Mouse (Mus musculus): ENCODE data around the gene Ptpro. TPM values are rescaled to one million over a fixed set of nuclear protein-coding genes. Genes with fewer than 3 reads are reported as not detected.

Gene Ptpro
- polyA plus RNA-seq, 2 experiments, result 0.40 to 0.55 TPM

- DNase-seq (ENCODE audit: low read depth in 3 of 3, low spot score in 3 of 3) (no peak), ATAC-seq (ENCODE audit: insufficient read depth) (no peak)
- WGBS (ENCODE audit: insufficient replicate concordance), result 54% methylated on average over 2 of the region's 2 CpGs
These were observed 113.5 kb downstream of the Ptpro start for GRCm38 (mm10) chr6:137365637-137366036.

GRCm38 (mm10) chr6:137370745-137371144, 118.6 kb downstream of the Ptpro start:
- TF ChIP-seq CTCF (IDR thresholded peaks at IDR 0.05; ENCODE audit: low read depth) (no peak), EP300 (IDR thresholded peaks at IDR 0.05; ENCODE audit: low read depth) (no peak)
- Histone ChIP-seq H3K36me3 (replicated peaks; ENCODE audit: control insufficient read depth, insufficient read depth, low read depth) (no peaks in the 10 kb centered on the region), H3K9me3 (ENCODE audit: control insufficient read depth, low read length) (no peaks in the 10 kb centered on the region), H3K4me1 (replicated peaks; ENCODE audit: control insufficient read depth in 2 of 2, insufficient read depth in 2 of 2, low read length in 1 of 2) (no peaks in the 10 kb centered on the region), H3K4me3 (ENCODE audit: insufficient read depth in 1 of 2, low read depth in 2 of 2, low read length in 2 of 2) (no peak overlapping the region), H3K4me2 (ENCODE audit: low read depth) (no peak overlapping the region), H3K27ac (no peak overlapping the region), H3K9ac (replicated peaks) (no peak overlapping the region), H3K27me3 (ENCODE audit: control insufficient read depth, insufficient read depth, low read length) (no peaks in the 10 kb centered on the region)
- DNase-seq (ENCODE audit: low read depth in 3 of 3, low spot score in 3 of 3) (no peak), ATAC-seq (ENCODE audit: insufficient read depth) (no peak)
- WGBS (ENCODE audit: insufficient replicate concordance), result 61% methylated on average over 8 of the region's 8 CpGs

More at GRCm38 (mm10) chr6:137365637-137366036, 113.5 kb downstream of the Ptpro start:
- H3K4me3 ChIP-seq (ENCODE audit: insufficient read depth in 1 of 2, low read depth in 2 of 2, low read length in 2 of 2), result no peak overlapping the region
- H3K9me3 ChIP-seq (ENCODE audit: control insufficient read depth, low read length), result no peaks in the 10 kb centered on the region
- 0 out of 2 replicates have a peak, but pooled peaks have one; percentile 16 for TF ChIP-seq CTCF (IDR thresholded peaks at IDR 0.05; ENCODE audit: low read depth)
- TF ChIP-seq EP300 (IDR thresholded peaks at IDR 0.05; ENCODE audit: low read depth), result no peak
- no peaks in the 10 kb centered on the region for H3K27me3 ChIP-seq (ENCODE audit: control insufficient read depth, insufficient read depth, low read length)
- H3K36me3 ChIP-seq (replicated peaks; ENCODE audit: control insufficient read depth, insufficient read depth, low read depth), result no peaks in the 10 kb centered on the region
- H3K27ac ChIP-seq, result no peak overlapping the region
- no peak overlapping the region for H3K4me2 ChIP-seq (ENCODE audit: low read depth)
- H3K4me1 ChIP-seq (replicated peaks; ENCODE audit: control insufficient read depth in 2 of 2, insufficient read depth in 2 of 2, low read length in 1 of 2), result no peaks in the 10 kb centered on the region
- no peak overlapping the region for H3K9ac ChIP-seq (replicated peaks)

- H3K4me2 ChIP-seq (ENCODE audit: low read depth), result no peak overlapping the region
- TF ChIP-seq CTCF (IDR thresholded peaks at IDR 0.05; ENCODE audit: low read depth) (no peak), EP300 (IDR thresholded peaks at IDR 0.05; ENCODE audit: low read depth) (no peak)
- H3K9me3 ChIP-seq (ENCODE audit: control insufficient read depth, low read length), result no peaks in the 10 kb centered on the region
- H3K27me3 ChIP-seq (ENCODE audit: control insufficient read depth, insufficient read depth, low read length), result no peaks in the 10 kb centered on the region
- no peak for DNase-seq (ENCODE audit: low read depth in 3 of 3, low spot score in 3 of 3)
- no peaks in the 10 kb centered on the region for H3K4me1 ChIP-seq (replicated peaks; ENCODE audit: control insufficient read depth in 2 of 2, insufficient read depth in 2 of 2, low read length in 1 of 2)
- H3K27ac ChIP-seq, result no peak overlapping the region
- H3K36me3 ChIP-seq (replicated peaks; ENCODE audit: control insufficient read depth, insufficient read depth, low read depth), result no peaks in the 10 kb centered on the region
- no peak for ATAC-seq (ENCODE audit: insufficient read depth)
- no peak overlapping the region for H3K9ac ChIP-seq (replicated peaks)
- no peak overlapping the region for H3K4me3 ChIP-seq (ENCODE audit: insufficient read depth in 1 of 2, low read depth in 2 of 2, low read length in 2 of 2)
- 48% methylated on average over 6 of the region's 6 CpGs for WGBS (ENCODE audit: insufficient replicate concordance)
These were observed 119.3 kb downstream of the Ptpro start for GRCm38 (mm10) chr6:137371455-137371854.

GRCm38 (mm10) chr6:137373920-137374319, 121.8 kb downstream of the Ptpro start:
- TF ChIP-seq CTCF (IDR thresholded peaks at IDR 0.05; ENCODE audit: low read depth), result no peak
- TF ChIP-seq EP300 (IDR thresholded peaks at IDR 0.05; ENCODE audit: low read depth), result no peak
- Histone ChIP-seq H3K9ac (replicated peaks) (no peak overlapping the region), H3K36me3 (replicated peaks; ENCODE audit: control insufficient read depth, insufficient read depth, low read depth) (no peaks in the 10 kb centered on the region), H3K4me1 (replicated peaks; ENCODE audit: control insufficient read depth in 2 of 2, insufficient read depth in 2 of 2, low read length in 1 of 2) (no peaks in the 10 kb centered on the region), H3K27ac (no peak overlapping the region), H3K4me3 (ENCODE audit: insufficient read depth in 1 of 2, low read depth in 2 of 2, low read length in 2 of 2) (no peak overlapping the region), H3K27me3 (ENCODE audit: control insufficient read depth, insufficient read depth, low read length) (no peaks in the 10 kb centered on the region), H3K9me3 (ENCODE audit: control insufficient read depth, low read length) (no peaks in the 10 kb centered on the region), H3K4me2 (ENCODE audit: low read depth) (no peak overlapping the region)
- ATAC-seq (ENCODE audit: insufficient read depth), result no peak
- no peak for DNase-seq (ENCODE audit: low read depth in 3 of 3, low spot score in 3 of 3)
- 54% methylated on average over 6 of the region's 6 CpGs for WGBS (ENCODE audit: insufficient replicate concordance)

GRCm38 (mm10) chr6:137382546-137382945, 130.4 kb downstream of the Ptpro start:
- Histone ChIP-seq H3K9me3 (ENCODE audit: control insufficient read depth, low read length) (no peaks in the 10 kb centered on the region), H3K4me2 (ENCODE audit: low read depth) (no peak overlapping the region), H3K4me1 (replicated peaks; ENCODE audit: control insufficient read depth in 2 of 2, insufficient read depth in 2 of 2, low read length in 1 of 2) (no peaks in the 10 kb centered on the region), H3K27ac (no peak overlapping the region), H3K9ac (replicated peaks) (no peak overlapping the region), H3K36me3 (replicated peaks; ENCODE audit: control insufficient read depth, insufficient read depth, low read depth) (no peaks in the 10 kb centered on the region), H3K4me3 (ENCODE audit: insufficient read depth in 1 of 2, low read depth in 2 of 2, low read length in 2 of 2) (no peak overlapping the region), H3K27me3 (ENCODE audit: control insufficient read depth, insufficient read depth, low read length) (no peaks in the 10 kb centered on the region)
- 54% methylated on average over 9 of the region's 9 CpGs for WGBS (ENCODE audit: insufficient replicate concordance)
- TF ChIP-seq CTCF (IDR thresholded peaks at IDR 0.05; ENCODE audit: low read depth) (no peak), EP300 (IDR thresholded peaks at IDR 0.05; ENCODE audit: low read depth) (no peak)
- DNase-seq (ENCODE audit: low read depth in 3 of 3, low spot score in 3 of 3) (no peak), ATAC-seq (ENCODE audit: insufficient read depth) (no peak)

All from liver, embryonic 14.5 days (tissue).